Mouse (Mus musculus): ENCODE data around the gene Natd1. TPM values are rescaled to one million over a fixed set of nuclear protein-coding genes. Genes with fewer than 3 reads are reported as not detected.

The Natd1 gene
- total RNA-seq, 2 experiments from 2014 or later = 0.67 to 2.3 TPM

- ATAC-seq (replicated peaks; ENCODE audit: poor library complexity) = no peak
These were observed 18.0 kb upstream of the Natd1 start for GRCm38 (mm10) chr11:60932503-60933020.

- ATAC-seq (replicated peaks; ENCODE audit: poor library complexity) = peak; percentile 73
These were observed 17.4 kb upstream of the Natd1 start, which contains the start of gene Map2k3 for GRCm38 (mm10) chr11:60931869-60932481. Gene Map2k3, plus strand, starts transcription at chr11:60932033.

- no peak for ATAC-seq (replicated peaks; ENCODE audit: poor library complexity)
These were observed 16.8 kb upstream of the Natd1 start for GRCm38 (mm10) chr11:60931282-60931868.

- ATAC-seq (replicated peaks; ENCODE audit: poor library complexity) = no peak
These were observed 16.3 kb upstream of the Natd1 start for GRCm38 (mm10) chr11:60930724-60931281.

- ATAC-seq (replicated peaks; ENCODE audit: poor library complexity) = peak; percentile 76
These were observed 12.7 kb upstream of the Natd1 start for GRCm38 (mm10) chr11:60927264-60927663.

GRCm38 (mm10) chr11:60924981-60925380 lies 10.4 kb upstream of the Natd1 start:
- no peak for ATAC-seq (replicated peaks; ENCODE audit: poor library complexity)

- peak; percentile 86 for ATAC-seq (replicated peaks; ENCODE audit: poor library complexity)
These were observed 9.9 kb upstream of the Natd1 start for GRCm38 (mm10) chr11:60924498-60924897.

- no peak for ATAC-seq (replicated peaks; ENCODE audit: poor library complexity)
These were observed 8.4 kb upstream of the Natd1 start for GRCm38 (mm10) chr11:60922964-60923363.

- no peak for ATAC-seq (replicated peaks; ENCODE audit: poor library complexity)
These were observed 7.6 kb upstream of the Natd1 start for GRCm38 (mm10) chr11:60922195-60922594.

GRCm38 (mm10) chr11:60920021-60920420 lies 5.5 kb upstream of the Natd1 start:
- peak; percentile 62 for ATAC-seq (replicated peaks; ENCODE audit: poor library complexity)

GRCm38 (mm10) chr11:60915201-60915600 lies 651 bp upstream of the Natd1 start:
- no peak for ATAC-seq (replicated peaks; ENCODE audit: poor library complexity)

- peak; percentile 83 for ATAC-seq (replicated peaks; ENCODE audit: poor library complexity)
These were observed 1.0 kb downstream of the Natd1 start for GRCm38 (mm10) chr11:60913301-60914196.

GRCm38 (mm10) chr11:60912525-60912973 lies 2.0 kb downstream of the Natd1 start:
- no peak for ATAC-seq (replicated peaks; ENCODE audit: poor library complexity)

- no peak for ATAC-seq (replicated peaks; ENCODE audit: poor library complexity)
These were observed 4.9 kb downstream of the Natd1 start for GRCm38 (mm10) chr11:60909626-60910025.

GRCm38 (mm10) chr11:60908073-60908472 lies 6.5 kb downstream of the Natd1 start:
- ATAC-seq (replicated peaks; ENCODE audit: poor library complexity) = no peak

- ATAC-seq (replicated peaks; ENCODE audit: poor library complexity) = no peak
These were observed 8.1 kb downstream of the Natd1 start for GRCm38 (mm10) chr11:60906449-60906848.

- ATAC-seq (replicated peaks; ENCODE audit: poor library complexity) = no peak
These were observed 9.0 kb downstream of the Natd1 start for GRCm38 (mm10) chr11:60905407-60906120.

- ATAC-seq (replicated peaks; ENCODE audit: poor library complexity) = no peak
These were observed 10.9 kb downstream of the Natd1 start for GRCm38 (mm10) chr11:60903661-60904061.

- no peak for ATAC-seq (replicated peaks; ENCODE audit: poor library complexity)
These were observed 12.1 kb downstream of the Natd1 start for GRCm38 (mm10) chr11:60902486-60902885.

- ATAC-seq (replicated peaks; ENCODE audit: poor library complexity) = no peak
These were observed 12.5 kb downstream of the Natd1 start for GRCm38 (mm10) chr11:60902001-60902400.
